Mouse (Mus musculus) ovary, postnatal 10 days (tissue): ENCODE data around the gene Glod5.
"Not testable (repeated sequence)": the region's sequence is repeated elsewhere in the genome, so short reads cannot be mapped to it uniquely, and the experiment has no call there.

Source experiments
- DNase-seq: peaks from one replicate; pipeline ENCODE4 v3.0.0; 2022; ENCODE audit warnings: low spot score

Glod5 gene

GRCm38 (mm10) chrX:8018286-8018685 lies at the start of gene Glod5:
Glod5 (minus strand) TSS chrX:8018492.
- no peak for DNase-seq

- DNase-seq, result not testable (repeated sequence)
These were observed 32.9 kb upstream of the Glod5 start for GRCm38 (mm10) chrX:8051044-8051781.

- no peak for DNase-seq
These were observed 14.7 kb upstream of the Glod5 start for GRCm38 (mm10) chrX:8033009-8033408.

- no peak for DNase-seq
These were observed 8.5 kb upstream of the Glod5 start for GRCm38 (mm10) chrX:8026811-8027210.

GRCm38 (mm10) chrX:8024795-8025194 lies 6.5 kb upstream of the Glod5 start:
- DNase-seq, result no peak

GRCm38 (mm10) chrX:8020111-8020778 lies 2.0 kb upstream of the Glod5 start:
- no peak for DNase-seq

GRCm38 (mm10) chrX:8017142-8017541 lies 1.1 kb downstream of the Glod5 start:
- DNase-seq, result no peak

GRCm38 (mm10) chrX:8015675-8016074 lies 2.6 kb downstream of the Glod5 start:
- DNase-seq, result not testable (repeated sequence)

- DNase-seq, result no peak
These were observed 4.5 kb downstream of the Glod5 start for GRCm38 (mm10) chrX:8013569-8014314.

GRCm38 (mm10) chrX:8013157-8013556 lies 5.1 kb downstream of the Glod5 start:
- DNase-seq, result no peak

- DNase-seq, result not testable (repeated sequence)
These were observed 8.9 kb downstream of the Glod5 start for GRCm38 (mm10) chrX:8009356-8009755.

- DNase-seq, result no peak
These were observed 9.7 kb downstream of the Glod5 start for GRCm38 (mm10) chrX:8008543-8008942.

- DNase-seq, result no peak
These were observed 15.3 kb downstream of the Glod5 start for GRCm38 (mm10) chrX:8002971-8003370.

- no peak for DNase-seq
These were observed 16.3 kb downstream of the Glod5 start for GRCm38 (mm10) chrX:8002001-8002400.

- DNase-seq, result no peak
These were observed 17.6 kb downstream of the Glod5 start for GRCm38 (mm10) chrX:8000546-8001192.

- no peak for DNase-seq
These were observed 25.1 kb downstream of the Glod5 start for GRCm38 (mm10) chrX:7993068-7993735.

- DNase-seq, result no peak
These were observed 25.8 kb downstream of the Glod5 start for GRCm38 (mm10) chrX:7992379-7993067.

- no peak for DNase-seq
These were observed 36.9 kb downstream of the Glod5 start for GRCm38 (mm10) chrX:7981368-7981767.

GRCm38 (mm10) chrX:7977892-7978291 lies 40.4 kb downstream of the Glod5 start, which contains the start of gene Gata1:
Gata1 (minus strand) TSS chrX:7978071.
- no peak for DNase-seq

- no peak for DNase-seq
These were observed 47.0 kb downstream of the Glod5 start for GRCm38 (mm10) chrX:7971292-7971691.

- DNase-seq, result no peak
These were observed 49.4 kb downstream of the Glod5 start for GRCm38 (mm10) chrX:7968899-7969298.
